Mouse (Mus musculus) stomach, postnatal 0 days (tissue): Measurements from ENCODE around the gene Specc1. TPM values are rescaled to one million over a fixed set of nuclear protein-coding genes. Genes with fewer than 3 reads are reported as not detected.
A peak's percentile ranks its signal among the peaks of the same experiment; 100 is the strongest.

Experiments
- ATAC-seq: fragments of 200-750 bp; cut with Nextera tagmentation; 2 replicates; pipeline ENCODE4 v1.8.0; 2017; ENCODE audit not compliant: low FRiP score, low TSS enrichment
- DNase-seq: peaks from one replicate; pipeline ENCODE4 v3.0.0-alpha.2; 2016; ENCODE audit warnings: low spot score
- H3K27ac ChIP-seq: fragments of 300-500 bp; sonication (generic); replicated peaks from 2 replicates; pipeline ENCODE4 v1.5.1; 2014; ENCODE audit warnings: mild to moderate bottlenecking, control low read depth
- H3K27me3 ChIP-seq: fragments of 300-500 bp; sonication (generic); 2 replicates; pipeline ENCODE4 v1.6.1; 2014; ENCODE audit warnings: low read length; ENCODE audit not compliant: control insufficient read depth, insufficient read depth
- H3K36me3 ChIP-seq: fragments of 300-500 bp; sonication (generic); 2 replicates; pipeline ENCODE4 v1.6.1; 2014; ENCODE audit warnings: low read length, mixed read lengths; ENCODE audit not compliant: control insufficient read depth, insufficient read depth
- H3K4me1 ChIP-seq: fragments of 300-500 bp; sonication (generic); replicated peaks from 2 replicates; pipeline ENCODE4 v1.6.1; 2014; ENCODE audit warnings: antibody characterized with exemption; ENCODE audit not compliant: control insufficient read depth, insufficient read depth
- H3K4me2 ChIP-seq: fragments of 300-500 bp; sonication (generic); replicated peaks from 2 replicates; pipeline ENCODE4 v1.6.1; 2014; ENCODE audit warnings: low read depth, mild to moderate bottlenecking, control low read depth, moderate library complexity
- H3K4me3 ChIP-seq: fragments of 300-500 bp; sonication (generic); 2 replicates; pipeline ENCODE4 v1.5.1; 2014; ENCODE audit warnings: low read depth, low read length, control low read depth
- H3K9ac ChIP-seq: fragments of 300-500 bp; sonication (generic); 2 replicates; pipeline ENCODE4 v1.6.1; 2014; ENCODE audit warnings: mild to moderate bottlenecking, low read length, control low read depth, mixed read lengths
- H3K9me3 ChIP-seq: fragments of 300-500 bp; sonication (generic); 2 replicates; pipeline ENCODE4 v1.6.1; 2016; ENCODE audit warnings: low read length; ENCODE audit not compliant: control insufficient read depth
- CTCF ChIP-seq: IDR thresholded peaks from 2 replicates; pipeline ENCODE4 v1.5.1; 2016; ENCODE audit warnings: antibody characterized with exemption, low read depth, mild to moderate bottlenecking, moderate library complexity
- EP300 ChIP-seq: optimal IDR thresholded peaks from 2 replicates; pipeline ENCODE3; 2016; ENCODE audit warnings: antibody characterized with exemption
- WGBS: fragments of 180-500 bp; shearing (Covaris S2); extraction: QIAGEN DNeasy Blood & Tissue Kit; methylation state at CpG from one replicate; pipeline ENCODE4 v1.1.7; 2014; 5-methylcytosine and 5-hydroxymethylcytosine counted together
- polyA plus RNA-seq: library from polyadenylated mRNA; unstranded; fragments of >200 nt; fragmentation: Nextera tagmentation; extraction: Ambion mirVana; gene quantifications from 2 replicates; pipeline ENCODE4 v1.2.1, GENCODE M21; 2015

The Specc1 gene
- polyA plus RNA-seq, 1 experiment from 2014 or later: 3.2 TPM

DNA sequence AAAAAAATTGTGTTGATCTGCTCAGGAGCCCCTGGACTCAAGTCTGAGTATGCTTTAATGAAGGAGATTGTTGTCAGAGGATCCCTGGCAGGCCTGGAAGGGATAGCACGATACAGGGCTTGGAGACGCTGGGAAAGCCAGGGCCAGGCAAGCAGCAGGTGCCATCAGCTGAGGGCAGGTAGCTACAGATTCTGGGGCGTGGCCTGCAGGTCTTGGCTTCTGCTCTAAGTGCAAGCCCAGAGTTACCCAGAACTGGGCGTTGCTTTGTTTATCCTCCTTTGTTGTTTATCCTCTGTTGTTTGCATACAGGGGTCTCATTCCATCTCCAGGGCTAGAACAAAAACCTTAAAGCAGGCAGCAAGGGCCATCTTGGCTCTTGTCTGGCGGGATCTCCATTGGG, 296.8 kb downstream of the Specc1 start:
- ATAC-seq (no peak), DNase-seq (peak; percentile 41)
- 58% methylated on average over 5 of the region's 5 CpGs for WGBS
- no peaks in the 10 kb centered on the region for H3K27me3 ChIP-seq
- no peak overlapping the region for H3K27ac ChIP-seq
- TF ChIP-seq CTCF: no peak
- no peak for TF ChIP-seq EP300
- no peak overlapping the region for H3K4me2 ChIP-seq
- no peaks in the 10 kb centered on the region for H3K9me3 ChIP-seq
- no peaks in the 10 kb centered on the region for H3K36me3 ChIP-seq
- no peaks in the 10 kb centered on the region for H3K4me1 ChIP-seq
- H3K9ac ChIP-seq: no peak overlapping the region
- H3K4me3 ChIP-seq: no peak overlapping the region

DNA sequence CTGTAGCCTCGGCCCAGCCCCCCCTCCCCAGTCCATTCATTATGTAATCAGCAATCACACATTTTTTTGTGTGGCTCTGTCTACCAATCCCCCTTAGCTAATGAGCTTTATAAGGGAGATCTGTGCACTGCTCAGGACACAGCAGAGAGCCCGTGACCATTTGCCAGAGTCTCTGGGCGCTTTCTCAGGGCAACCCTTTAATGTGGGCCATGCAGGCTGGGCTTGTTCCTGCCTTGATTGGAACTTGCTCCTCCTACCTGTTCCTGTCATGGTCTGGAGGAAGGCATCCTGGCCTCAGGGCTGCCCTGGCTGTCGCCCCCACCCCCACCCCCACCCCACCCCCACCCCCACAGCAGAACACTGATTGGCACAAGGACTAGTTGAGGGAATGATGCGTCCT, 302.7 kb downstream of the Specc1 start:
- DNase-seq (no peak), ATAC-seq (no peak)
- no peaks in the 10 kb centered on the region for H3K4me1 ChIP-seq
- H3K9me3 ChIP-seq: no peaks in the 10 kb centered on the region
- H3K36me3 ChIP-seq: no peaks in the 10 kb centered on the region
- H3K4me3 ChIP-seq: no peak overlapping the region
- H3K27me3 ChIP-seq: no peaks in the 10 kb centered on the region
- WGBS: 53% methylated on average over 5 of the region's 5 CpGs
- TF ChIP-seq EP300: no peak
- no peak for TF ChIP-seq CTCF
- no peak overlapping the region for H3K27ac ChIP-seq
- no peak overlapping the region for H3K4me2 ChIP-seq
- no peak overlapping the region for H3K9ac ChIP-seq

DNA sequence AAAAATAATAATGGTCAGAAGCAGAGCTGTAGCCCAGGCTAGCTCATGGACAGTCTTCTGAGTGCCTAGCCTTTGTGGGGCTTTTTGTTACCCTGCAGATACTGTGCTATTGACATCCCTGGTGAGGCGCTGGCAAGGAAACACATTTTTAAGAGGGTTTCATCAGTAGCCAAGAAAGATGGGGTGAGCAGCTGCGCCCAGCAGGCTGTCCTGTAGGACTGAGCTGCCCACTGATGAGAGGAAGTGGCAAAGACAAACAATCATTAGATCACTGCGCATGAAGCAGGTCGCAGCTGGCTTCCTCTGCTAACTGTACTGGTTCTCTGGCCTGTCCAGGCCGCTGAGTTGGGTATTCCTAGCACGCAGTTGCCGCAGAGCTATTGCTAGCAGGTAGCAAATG, 307.0 kb downstream of the Specc1 start:
- DNase-seq (no peak), ATAC-seq (no peak)
- Histone ChIP-seq H3K27ac (no peak overlapping the region), H3K4me3 (no peak overlapping the region), H3K4me1 (0 out of 2 replicates have a peak, but pooled peaks cover 2% of the 10 kb centered on the region), H3K9me3 (no peaks in the 10 kb centered on the region), H3K9ac (no peak overlapping the region), H3K27me3 (no peaks in the 10 kb centered on the region), H3K4me2 (no peak overlapping the region), H3K36me3 (0 out of 2 replicates have a peak, but pooled peaks cover 3% of the 10 kb centered on the region)
- 73% methylated on average over 7 of the region's 7 CpGs for WGBS
- no peak for TF ChIP-seq CTCF
- no peak for TF ChIP-seq EP300

DNA sequence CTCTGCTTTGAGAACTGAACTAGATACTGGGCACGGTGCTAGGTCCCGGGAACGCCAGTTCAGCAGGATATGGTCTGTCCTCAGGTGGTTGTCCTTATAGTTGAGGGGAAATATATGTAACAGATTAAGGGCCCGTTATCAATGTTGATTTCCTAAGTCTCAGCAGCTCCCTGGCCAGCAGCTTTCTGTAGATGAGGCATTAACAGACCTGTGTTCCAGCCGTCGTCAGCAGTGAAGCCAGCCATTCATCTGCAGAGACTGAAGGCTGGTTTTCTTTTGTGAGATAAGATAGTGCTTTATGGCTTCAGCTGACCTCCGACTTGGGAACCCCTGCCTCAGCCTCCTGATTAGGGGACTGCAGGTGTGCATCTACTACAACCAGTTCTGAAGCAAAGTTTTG, 307.5 kb downstream of the Specc1 start:
- H3K9ac ChIP-seq: no peak overlapping the region
- DNase-seq: no peak
- no peaks in the 10 kb centered on the region for H3K9me3 ChIP-seq
- no peaks in the 10 kb centered on the region for H3K27me3 ChIP-seq
- H3K36me3 ChIP-seq: 0 out of 2 replicates have a peak, but pooled peaks cover 3% of the 10 kb centered on the region
- TF ChIP-seq EP300: no peak
- no peak for TF ChIP-seq CTCF
- no peak overlapping the region for H3K27ac ChIP-seq
- no peak overlapping the region for H3K4me3 ChIP-seq
- 0 out of 2 replicates have a peak, but pooled peaks cover 2% of the 10 kb centered on the region for H3K4me1 ChIP-seq
- 58% methylated on average over 7 of the region's 7 CpGs for WGBS
- H3K4me2 ChIP-seq: no peak overlapping the region
- ATAC-seq: no peak

GRCm38 (mm10) chr11:62265642-62266041, 309.1 kb downstream of the Specc1 start:
- Histone ChIP-seq H3K27ac (no peak overlapping the region), H3K27me3 (no peaks in the 10 kb centered on the region), H3K4me1 (0 out of 2 replicates have a peak, but pooled peaks cover 2% of the 10 kb centered on the region), H3K4me2 (no peak overlapping the region), H3K9me3 (no peaks in the 10 kb centered on the region), H3K9ac (no peak overlapping the region), H3K4me3 (no peak overlapping the region), H3K36me3 (0 out of 2 replicates have a peak, but pooled peaks cover 3% of the 10 kb centered on the region)
- ATAC-seq: no peak
- 73% methylated on average over 7 of the region's 7 CpGs for WGBS
- no peak for DNase-seq
- no peak for TF ChIP-seq EP300
- TF ChIP-seq CTCF: no peak

DNA sequence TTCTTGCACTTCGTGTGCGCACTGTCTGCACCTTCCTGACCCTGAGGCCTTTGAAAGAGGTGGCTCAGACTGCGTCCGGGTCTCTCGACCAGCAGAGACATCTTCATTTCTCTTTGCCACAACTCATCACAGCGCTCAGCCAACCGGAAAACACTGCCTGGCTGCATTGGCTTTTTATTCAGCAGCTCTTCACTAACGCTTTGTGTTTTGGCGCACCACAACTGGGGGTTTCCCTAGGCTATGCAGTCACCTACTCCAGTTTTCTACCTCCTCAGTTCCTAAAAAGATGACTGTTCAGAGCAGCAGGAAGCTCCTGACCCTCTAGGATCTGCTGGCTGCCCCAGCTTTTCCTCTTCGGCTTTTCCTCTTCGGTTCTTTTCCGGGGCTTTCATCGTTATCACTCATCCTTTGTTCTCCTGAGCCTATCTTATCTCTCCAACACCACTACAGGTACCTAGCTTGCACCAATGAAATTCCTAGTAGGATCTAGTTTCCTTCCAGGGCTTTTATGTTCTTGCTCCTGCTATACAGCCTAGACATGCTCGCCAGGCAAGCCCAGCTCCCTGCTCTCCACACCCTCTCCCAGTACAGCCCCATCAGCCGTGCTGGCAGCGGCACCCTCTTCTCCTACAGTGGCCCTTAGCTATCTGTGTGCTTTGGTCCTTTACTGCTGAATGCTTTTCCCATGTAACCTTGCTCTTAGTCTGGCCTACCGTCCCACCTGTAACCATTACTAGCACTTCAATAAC, 310.1 kb downstream of the Specc1 start:
- DNase-seq: no peak
- no peak for TF ChIP-seq EP300
- TF ChIP-seq CTCF: no peak
- WGBS: 63% methylated on average over 17 of the region's 17 CpGs
- no peak for ATAC-seq
- Histone ChIP-seq H3K4me1 (0 out of 2 replicates have a peak, but pooled peaks cover 2% of the 10 kb centered on the region), H3K9me3 (no peaks in the 10 kb centered on the region), H3K4me2 (no peak overlapping the region), H3K9ac (no peak overlapping the region), H3K4me3 (no peak overlapping the region), H3K27ac (no peak overlapping the region), H3K36me3 (0 out of 2 replicates have a peak, but pooled peaks cover 3% of the 10 kb centered on the region), H3K27me3 (no peaks in the 10 kb centered on the region)
